Mouse (Mus musculus) monocyte, adult 2 months (primary cell): ENCODE data around the gene Lce1f.
"Not testable (repeated sequence)": the region's sequence is repeated elsewhere in the genome, so short reads cannot be mapped to it uniquely, and the experiment has no call there.

ENCODE experiments used
- DNase-seq, 2 experiments: peaks; one replicate each; pipeline ENCODE4 v3.0.0; 2022; ENCODE audit warnings: low spot score in 2 of 2, low read depth in 1 of 2

The Lce1f gene

DNA sequence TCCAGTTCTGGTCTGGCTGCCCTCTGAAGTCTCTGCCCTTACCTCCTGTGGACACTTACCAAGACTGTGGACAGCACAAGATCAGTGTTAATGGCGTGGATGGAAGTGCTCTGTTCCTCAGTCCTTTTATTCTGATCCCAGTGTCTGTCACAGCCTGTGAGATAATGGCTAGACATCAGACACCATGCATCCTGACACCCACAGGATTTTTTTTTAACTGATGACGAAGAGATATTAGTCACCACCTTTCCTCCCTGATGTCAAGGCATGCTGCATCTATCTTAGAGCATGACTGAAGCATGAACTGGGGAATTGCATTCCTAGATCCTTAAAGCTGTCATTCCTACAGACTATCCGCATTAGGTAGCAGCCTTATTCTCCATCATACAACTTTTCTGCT lies at the start of gene Lce1f:
Lce1f (minus strand) TSS at position 101 of the 400 bp plus-strand sequence.
- no peak for DNase-seq

DNA sequence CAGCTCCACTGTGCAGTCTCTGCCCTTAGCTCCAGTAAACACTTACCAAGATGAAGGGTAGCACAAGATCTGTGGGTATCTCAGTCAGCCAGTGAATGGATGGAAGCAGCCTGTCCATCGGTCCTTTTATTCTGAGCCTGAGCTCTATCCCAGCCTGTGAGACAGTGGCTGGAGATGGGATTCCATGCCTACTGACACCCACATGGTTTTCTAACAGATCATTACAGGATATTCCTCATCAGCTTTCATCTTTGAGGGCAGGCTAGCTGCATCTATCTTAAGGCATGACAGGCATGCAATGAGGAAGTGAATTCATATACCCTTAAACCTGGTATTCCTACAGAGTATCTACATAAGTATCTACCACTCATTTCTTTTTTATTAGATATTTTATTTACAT lies 44.8 kb upstream of the Lce1f start, which contains the start of gene Lce1h:
Lce1h (minus strand) TSS at position 101 of the 400 bp plus-strand sequence.
- no peak for DNase-seq

DNA sequence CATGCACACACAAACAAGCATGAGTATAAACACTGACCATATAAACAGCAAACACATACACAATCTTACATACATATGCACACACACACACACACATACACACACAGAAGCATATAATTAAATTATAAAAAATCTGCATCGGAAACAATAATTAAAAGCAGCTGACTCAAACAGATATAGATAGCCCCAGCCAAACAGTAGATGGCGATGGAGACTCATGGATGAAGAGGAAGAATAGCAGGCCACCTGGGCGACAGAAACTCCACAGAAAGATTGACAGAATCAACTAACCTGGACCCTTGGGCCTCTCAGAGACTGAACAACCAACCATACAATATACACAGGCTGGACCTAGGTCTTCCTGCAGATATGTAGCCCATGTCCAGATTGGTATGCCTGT lies 33.0 kb upstream of the Lce1f start:
- DNase-seq: no peak

DNA sequence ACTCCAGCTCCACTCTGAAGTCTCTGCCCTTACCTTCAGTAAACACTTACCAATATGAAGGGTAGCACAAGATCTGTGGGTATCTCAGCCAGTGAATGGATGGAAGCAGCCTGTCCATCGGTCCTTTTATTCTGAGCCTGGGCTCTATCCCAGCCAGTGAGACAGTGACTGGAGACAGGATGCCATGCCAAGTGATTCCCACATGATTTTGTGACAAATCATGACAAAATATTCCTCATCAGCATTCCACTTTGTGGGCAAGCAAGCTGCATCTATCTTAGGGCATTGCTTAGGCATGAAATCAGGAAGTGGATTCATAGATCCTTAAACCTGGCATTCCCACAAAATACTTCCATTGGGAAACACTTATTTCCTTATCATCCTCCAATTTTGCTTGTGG lies 32.1 kb upstream of the Lce1f start, which contains the start of gene Lce1g:
Lce1g (minus strand) TSS at position 101 of the 400 bp plus-strand sequence.
- no peak for DNase-seq

DNA sequence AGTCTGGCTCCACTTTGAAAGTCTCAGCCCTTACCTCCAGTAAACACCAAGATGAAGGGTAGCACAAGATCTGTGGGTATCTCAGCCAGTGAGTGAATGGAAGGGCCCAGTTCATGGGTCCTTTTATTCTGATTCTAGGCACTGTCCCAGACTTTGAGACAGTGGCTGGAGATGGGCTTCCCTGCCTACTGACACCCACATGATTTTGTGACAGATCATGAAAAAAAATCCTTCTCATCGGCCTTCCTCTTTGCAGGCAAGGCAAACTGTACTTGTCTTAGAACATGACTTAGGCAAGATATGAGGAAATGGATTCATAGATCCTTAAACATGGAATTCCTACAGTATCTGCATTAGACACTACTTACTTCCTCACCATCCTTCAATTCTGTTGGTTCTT lies 18.8 kb upstream of the Lce1f start, which contains the start of gene Gm38119:
Gm38119 (minus strand) TSS at position 101 of the 400 bp plus-strand sequence.
- DNase-seq: no peak

DNA sequence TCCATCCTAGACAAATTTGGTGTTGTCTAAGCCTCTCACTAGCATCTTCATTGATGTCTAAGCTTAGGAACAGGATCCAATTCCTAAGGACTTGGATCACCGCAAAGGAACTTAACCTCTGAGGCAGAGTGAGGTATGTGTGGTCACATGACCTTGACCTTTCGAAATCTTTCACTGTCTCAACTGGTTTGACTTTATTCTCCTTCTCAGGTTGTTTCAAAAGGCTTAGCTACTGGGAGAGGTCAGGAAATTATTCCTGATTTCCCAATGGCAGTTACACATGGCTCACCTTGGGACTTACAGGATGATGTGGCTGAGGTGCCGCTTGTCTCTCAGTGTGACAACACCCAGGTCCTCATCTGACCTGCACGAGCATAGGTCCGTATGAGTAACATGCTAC lies 2.5 kb upstream of the Lce1f start:
- no peak for DNase-seq

DNA sequence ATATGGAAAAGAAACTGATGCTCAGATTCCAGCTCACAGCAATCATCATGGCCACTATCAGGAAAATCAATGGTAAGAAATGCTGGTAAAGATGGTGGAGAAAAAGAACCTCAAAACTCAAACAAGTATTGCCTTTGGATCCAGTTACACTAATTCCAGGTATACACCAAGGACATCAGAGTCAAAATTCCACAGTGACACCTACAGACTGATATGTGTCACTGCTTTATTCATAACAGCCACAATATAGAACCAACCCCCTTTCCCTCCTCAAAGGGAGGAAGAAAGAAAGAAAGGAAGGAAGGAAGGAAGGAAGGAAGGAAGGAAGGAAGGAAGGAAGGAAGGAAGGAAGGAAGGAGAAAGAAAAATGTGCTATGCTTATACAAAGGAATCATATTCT lies 5.0 kb downstream of the Lce1f start:
- DNase-seq: no peak

DNA sequence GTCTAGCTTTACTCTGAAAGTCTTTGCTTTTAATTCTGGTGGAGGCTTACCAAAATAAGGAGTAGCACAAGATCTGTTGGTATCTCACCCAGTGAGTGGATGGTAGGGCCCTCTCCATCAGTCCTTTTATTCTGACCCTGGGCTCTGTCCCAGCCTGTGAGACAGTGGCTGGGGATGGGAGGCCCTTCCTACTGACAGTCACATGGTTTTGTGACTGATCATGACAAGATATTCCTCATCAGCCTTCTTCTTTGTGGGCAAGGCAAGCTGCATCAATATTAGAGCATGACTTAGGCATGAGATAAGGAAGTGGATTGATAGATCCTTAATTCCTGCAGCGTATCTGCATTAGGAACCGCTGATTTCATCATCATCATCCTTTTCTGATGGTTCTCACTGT lies 11.2 kb downstream of the Lce1f start, which contains the start of gene Lce1e:
Lce1e (minus strand) TSS at position 101 of the 400 bp plus-strand sequence.
- DNase-seq: no peak

DNA sequence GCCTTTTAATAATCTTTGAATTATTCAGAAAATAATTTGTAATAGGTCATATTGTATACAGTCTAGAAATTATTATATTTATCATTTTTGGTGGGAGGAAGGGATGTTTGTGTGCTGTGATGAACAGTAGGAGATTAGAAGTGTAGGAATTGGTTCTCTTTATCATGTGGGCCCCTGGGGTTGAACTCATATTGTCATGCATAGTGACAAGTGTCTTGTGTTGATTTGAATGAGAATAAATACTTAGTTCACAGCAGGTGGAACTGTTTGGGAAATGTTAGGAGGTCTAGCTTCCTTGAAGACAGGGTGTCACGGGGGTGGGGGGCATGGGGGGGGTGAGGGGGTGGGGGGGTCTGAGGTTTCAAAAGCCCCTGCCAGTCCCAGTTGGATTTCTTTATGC lies 25.5 kb downstream of the Lce1f start:
- DNase-seq: no peak

DNA sequence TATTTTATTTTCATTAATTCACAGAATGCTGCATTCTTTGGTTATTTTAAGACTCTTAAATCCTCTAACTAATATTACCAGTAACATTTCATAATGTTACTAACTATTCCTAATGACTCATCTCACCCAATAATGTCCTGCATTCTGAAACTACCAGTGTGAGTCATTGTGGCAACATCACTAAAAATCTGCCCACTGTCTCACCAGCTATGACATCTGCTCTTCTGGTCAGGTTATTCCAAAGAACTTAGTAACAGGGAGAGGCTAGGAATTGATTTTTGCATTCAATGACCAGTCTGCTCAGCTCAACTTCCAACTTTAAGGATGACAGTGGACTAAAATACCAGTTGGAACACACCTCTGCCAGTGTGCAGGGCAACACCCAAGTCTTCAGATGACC lies 28.5 kb downstream of the Lce1f start:
- no peak for DNase-seq

DNA sequence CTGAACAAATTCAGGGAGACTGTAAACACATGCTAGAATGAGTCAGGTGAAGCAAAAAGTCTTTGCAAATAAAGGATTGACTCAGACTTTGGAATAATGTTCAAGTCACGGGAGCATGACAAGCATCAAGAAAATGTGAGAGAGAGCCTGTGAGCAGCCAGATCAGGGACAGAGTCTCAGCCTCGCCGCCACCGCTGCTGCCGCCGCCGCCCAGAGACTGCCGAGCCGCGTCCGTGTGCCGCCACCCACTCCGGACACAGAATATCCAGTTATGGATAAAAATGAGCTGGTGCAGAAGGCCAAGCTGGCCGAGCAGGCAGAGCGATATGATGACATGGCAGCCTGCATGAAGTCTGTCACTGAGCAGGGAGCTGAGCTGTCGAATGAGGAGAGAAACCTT lies 31.0 kb downstream of the Lce1f start:
- DNase-seq: not testable (repeated sequence)

DNA sequence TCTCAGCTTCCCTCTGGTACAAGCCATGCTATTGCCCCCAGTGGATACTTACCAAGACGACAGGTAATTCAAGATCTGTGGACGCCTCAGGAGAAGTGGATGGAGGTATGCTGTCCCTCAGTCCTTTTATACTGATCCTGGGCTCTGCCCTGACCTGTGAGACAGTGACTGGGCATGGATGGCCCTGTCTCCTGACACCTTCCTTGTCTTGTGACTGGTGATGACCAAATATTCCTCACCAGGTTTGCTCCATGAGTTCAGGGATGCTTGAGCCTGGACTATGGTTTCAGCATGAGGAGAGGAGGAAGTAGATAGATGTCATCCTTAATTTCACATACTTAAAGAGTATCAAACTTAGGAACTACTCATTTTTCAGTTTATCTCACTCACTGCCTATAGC lies 33.0 kb downstream of the Lce1f start, which contains the start of gene Lce1d:
Lce1d (minus strand) TSS at position 101 of the 400 bp plus-strand sequence.
- no peak for DNase-seq

DNA sequence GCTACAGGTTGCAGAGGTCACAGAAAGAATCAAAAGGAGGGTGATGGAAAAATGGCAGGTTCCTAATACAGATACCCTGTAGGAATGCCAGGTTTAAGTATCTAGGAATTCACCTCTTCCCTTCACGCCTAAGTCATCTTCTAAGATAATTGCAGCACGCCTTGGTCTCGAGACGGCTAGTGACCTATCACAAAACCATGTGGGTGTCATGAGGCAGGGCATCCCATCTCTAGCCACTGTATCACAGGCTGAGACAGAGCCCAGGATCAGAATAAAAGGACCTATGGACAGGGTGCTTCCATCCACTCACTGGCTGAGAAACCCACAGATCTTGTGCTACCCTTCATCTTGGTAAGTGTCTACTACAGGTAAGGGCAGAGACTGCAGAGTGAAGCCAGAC lies 41.2 kb downstream of the Lce1f start, which contains the start of gene Lce1c:
Lce1c (plus strand) TSS at position 301 of the 400 bp plus-strand sequence.
- DNase-seq: no peak

DNA sequence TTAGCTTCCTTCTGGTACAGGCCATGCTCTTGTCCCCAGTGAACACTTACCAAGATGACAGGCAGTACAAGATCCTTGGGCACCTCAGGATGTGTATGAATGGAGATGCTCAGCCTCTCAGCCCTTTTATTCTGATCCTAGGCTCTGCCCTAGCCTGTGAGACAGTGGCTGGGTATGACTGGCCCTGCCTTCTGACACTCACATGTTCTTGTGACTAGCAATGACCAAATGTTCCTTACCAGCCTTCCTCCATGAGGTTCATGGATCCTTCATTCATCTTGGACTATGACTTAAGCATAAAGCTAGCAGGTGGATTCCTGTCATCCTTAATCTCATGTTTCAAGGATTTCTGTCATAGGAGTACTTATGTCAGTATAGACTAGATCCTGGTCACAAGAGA lies 49.9 kb downstream of the Lce1f start, which contains the start of gene Lce1a2:
Lce1a2 (minus strand) TSS at position 101 of the 400 bp plus-strand sequence.
- no peak for DNase-seq
